Mouse (Mus musculus): ENCODE results near the gene Dstyk.

DNA sequence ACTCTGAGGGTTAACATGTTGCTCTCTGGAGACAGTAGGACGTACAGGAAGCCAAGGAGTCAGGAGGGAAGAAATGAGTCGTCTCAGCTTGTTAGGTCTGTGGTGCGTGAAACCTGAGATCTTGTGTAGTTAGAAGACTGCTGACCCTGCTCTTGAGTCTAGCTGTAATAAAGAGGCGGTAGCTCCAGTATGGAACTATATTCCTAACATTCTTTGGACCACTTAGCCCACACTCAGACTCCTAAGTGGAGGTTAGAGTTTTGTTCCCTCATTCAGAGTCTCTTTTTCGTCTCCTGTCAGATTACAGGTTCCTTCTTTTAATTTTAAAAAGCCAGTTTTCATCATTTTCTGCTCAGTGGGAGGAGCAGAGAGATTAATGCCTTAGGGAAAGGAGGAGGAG is 47.3 kb downstream of the Dstyk start:
- TF ChIP-seq POLR2A (IDR thresholded peaks at IDR 0.05; ENCODE audit: low read depth, low read length), result no peak
- no peak for TF ChIP-seq CTCF (IDR thresholded peaks at IDR 0.05; ENCODE audit: borderline replicate concordance, insufficient read depth, low read length)

Data from embryonic fibroblast, embryonic 13.5 days (primary cell).